Mouse (Mus musculus) gastrocnemius, adult 2 months (tissue): ENCODE measurements around the gene Kank3. TPM values are rescaled to one million over a fixed set of nuclear protein-coding genes. Genes with fewer than 3 reads are reported as not detected.
A peak's percentile ranks its signal among the peaks of the same experiment; 100 is the strongest.

ENCODE experiments used
- DNase-seq: peaks from one replicate; pipeline ENCODE4 v3.0.0; 2022
- H3K27ac ChIP-seq: fragments of 200-600 bp; 2 replicates; pipeline ENCODE4 v1.8.1; 2022; ENCODE audit warnings: mild to moderate bottlenecking
- H3K4me3 ChIP-seq: fragments of 200-600 bp; 2 replicates; pipeline ENCODE4 v1.8.1; 2022; ENCODE audit warnings: mild to moderate bottlenecking, moderate library complexity
- CTCF ChIP-seq: fragments of 200-600 bp; IDR thresholded peaks from 2 replicates; pipeline ENCODE4 v1.8.1; 2022; ENCODE audit warnings: antibody characterized with exemption, mild to moderate bottlenecking, moderate library complexity
- intact Hi-C: fragments of 180-260 bp; cut with DNase I; formaldehyde crosslinking; loops from one replicate; pipeline ENCODE4 v1.15.1; 2025
- long read RNA-seq, 2 experiments: library from polyadenylated mRNA; stranded (forward); transcript quantifications; one replicate each; pipeline ENCODE4 v2.0.0; 2021
- total RNA-seq, 2 experiments: library from RNA; stranded (reverse); gene quantifications; 2 replicates each; pipeline ENCODE4 v1.2.3; 2021

The Kank3 gene
- total RNA-seq: 10 to 100 TPM; 15.7 to 24.5 TPM
- long read RNA-seq, experiment 1, transcript Kank3-201 (11 exons, 2,641 nt): major isoform, 86 of 139 reads
- long read RNA-seq, experiment 1, partial matches to known transcripts: 26 of 139 reads
- long read RNA-seq, experiment 1, other reads (novel, unspliced or antisense): 25 of 139 reads
- long read RNA-seq, experiment 2, transcript Kank3-201 (11 exons, 2,641 nt): major isoform, 74 of 103 reads
- long read RNA-seq, experiment 2, partial matches to known transcripts: 11 of 103 reads
- long read RNA-seq, experiment 2, other reads (novel, unspliced or antisense): 13 of 103 reads

DNA sequence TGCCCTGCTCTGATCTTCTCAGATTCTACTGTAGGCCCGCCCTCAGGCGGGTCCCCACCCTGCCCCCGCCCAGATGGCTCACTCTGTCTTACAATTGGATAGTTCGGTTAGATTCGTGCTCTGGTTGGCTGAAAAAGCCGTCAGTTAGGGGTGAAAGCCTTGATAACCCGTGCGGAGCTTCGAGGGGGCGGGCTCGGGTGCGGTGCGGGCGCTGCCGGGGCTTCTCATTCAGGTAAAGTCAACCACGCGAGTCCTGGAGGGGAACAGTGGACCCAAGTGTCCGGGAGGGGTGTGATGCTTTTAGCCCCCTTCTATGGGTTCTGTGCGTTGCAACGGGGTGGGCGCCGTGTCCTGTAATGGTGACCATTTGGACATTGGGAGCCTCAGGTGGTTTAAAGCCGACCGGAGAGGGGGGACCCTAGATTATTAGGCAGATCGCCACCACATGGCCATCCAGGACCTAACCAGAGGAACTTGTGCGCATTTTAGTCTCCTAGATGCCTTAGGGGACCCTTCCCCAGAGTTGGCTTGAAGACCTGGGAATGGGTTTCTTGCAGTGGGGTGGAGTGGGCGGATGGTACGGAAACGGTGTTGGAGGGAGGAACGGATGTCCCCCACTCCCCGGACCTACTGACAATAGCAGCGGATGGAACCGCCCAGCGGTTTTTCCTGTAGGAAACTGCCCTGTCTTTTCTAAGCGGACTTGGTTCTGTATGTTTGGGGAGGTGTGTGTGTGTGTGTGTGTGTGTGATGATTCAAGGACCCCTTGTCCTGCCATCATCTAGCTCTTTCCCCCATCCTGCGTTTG is at the start of gene Kank3:
Gene Kank3, plus strand, starts transcription at position 186 of the 808 bp plus-strand sequence.
- TF ChIP-seq CTCF: no peak
- H3K27ac ChIP-seq: peak within 1 kb of the TSS; percentile 93
- DNase-seq: peak; percentile 93
- peak within 1 kb of the TSS; percentile 85 for H3K4me3 ChIP-seq
- intact Hi-C loops: no loop called here

DNA sequence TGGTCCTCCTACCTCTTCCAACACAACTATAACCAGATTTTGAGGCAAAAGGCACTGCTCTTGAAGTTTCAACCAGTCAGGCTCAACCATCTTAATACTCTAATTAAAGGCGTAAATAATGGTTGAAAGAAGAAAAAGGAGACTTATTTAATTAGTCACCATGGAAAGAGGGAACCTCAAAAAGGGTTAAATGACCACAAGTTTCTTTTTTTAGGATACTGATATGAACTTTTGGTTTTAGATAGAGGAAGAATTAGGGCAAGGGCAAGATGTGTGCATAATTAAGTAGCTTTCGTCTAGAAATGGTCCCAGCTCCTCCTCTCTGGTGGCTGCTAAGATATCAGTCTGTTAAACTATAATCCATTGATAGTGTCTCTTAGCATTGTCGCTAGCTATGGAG is 43.9 kb upstream of the Kank3 start:
- TF ChIP-seq CTCF: no peak
- Histone ChIP-seq H3K4me3 (no peak overlapping the region), H3K27ac (no peak overlapping the region)
- no peak for DNase-seq
- intact Hi-C loops: no loop called here

DNA sequence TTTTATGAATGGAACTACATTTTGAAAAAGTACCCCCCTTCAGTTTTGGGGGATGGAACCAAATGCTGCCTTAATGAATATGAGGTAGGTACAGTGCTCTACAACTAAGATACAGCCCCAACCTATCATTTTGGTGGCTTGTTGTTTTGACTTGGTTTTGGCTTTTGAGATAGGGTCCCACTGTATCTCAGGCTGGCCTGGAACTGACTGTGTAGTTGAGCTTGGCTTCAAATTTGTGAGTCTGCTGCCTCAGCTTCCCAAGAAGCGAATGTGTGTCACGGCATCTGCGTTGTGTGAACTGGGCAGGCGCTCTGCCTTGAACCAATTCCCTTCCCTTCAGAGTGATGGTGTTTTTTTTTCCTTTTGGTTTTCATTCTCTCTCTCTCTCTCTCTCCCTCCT is 38.7 kb upstream of the Kank3 start:
- TF ChIP-seq CTCF: no peak
- no peak overlapping the region for H3K27ac ChIP-seq
- intact Hi-C loops: no loop called here
- no peak overlapping the region for H3K4me3 ChIP-seq
- DNase-seq: no peak

DNA sequence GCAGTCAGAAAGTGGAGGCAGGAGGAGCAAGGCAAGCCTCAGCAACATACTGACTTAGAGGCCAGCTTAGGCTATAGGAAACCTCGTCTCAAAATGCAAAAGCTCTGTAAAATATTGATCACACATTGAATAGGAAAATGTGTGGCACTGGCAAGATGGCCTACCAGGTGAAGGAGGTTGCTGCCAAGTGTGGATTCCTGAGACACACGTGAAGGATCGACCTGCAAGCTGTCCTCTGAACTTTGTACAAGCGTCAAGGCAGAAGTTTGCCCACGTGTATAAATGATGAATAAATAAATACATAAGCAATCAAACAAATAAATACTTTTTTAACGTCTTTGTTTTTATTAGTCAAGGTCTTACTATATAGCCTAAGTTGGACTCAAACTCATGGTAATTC is 36.9 kb upstream of the Kank3 start:
- no peak for TF ChIP-seq CTCF
- Histone ChIP-seq H3K4me3 (no peak overlapping the region), H3K27ac (no peak overlapping the region)
- no peak for DNase-seq
- intact Hi-C loops: no loop called here

DNA sequence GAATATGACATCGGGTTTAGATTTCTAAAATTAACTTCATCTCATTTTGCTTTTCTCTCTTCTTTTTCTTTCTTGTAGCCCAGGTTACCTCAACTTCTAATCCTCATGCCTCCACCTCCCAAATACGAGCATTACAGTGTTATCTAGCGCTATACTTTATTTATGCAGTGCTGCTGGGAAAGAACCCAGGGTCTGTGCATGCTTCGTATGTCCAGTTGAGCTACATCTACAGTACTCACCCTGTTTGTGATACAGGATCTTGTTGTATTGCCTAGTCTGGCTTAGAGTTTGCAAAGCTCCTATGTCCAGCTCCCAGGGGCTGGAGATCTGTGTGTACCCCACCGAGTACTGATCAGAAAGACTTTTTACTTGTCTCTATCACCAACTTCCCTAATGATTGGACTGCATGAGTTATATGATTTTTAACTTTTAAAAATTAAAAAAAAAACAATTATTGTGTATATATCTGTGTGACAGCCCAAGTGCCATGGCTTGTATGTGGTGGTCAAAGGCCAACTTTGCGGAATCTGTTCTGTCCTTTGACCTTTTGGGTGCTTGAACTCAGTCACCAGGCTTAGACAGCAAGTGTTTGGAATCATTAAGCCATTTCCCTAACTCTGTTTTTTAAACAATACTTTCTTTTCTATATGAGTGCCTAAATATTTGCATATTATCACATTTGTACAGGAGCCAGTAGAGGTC is 36.3 kb upstream of the Kank3 start:
- DNase-seq: no peak
- TF ChIP-seq CTCF: no peak
- no peak overlapping the region for H3K4me3 ChIP-seq
- H3K27ac ChIP-seq: no peak overlapping the region
- intact Hi-C loops: no loop called here

DNA sequence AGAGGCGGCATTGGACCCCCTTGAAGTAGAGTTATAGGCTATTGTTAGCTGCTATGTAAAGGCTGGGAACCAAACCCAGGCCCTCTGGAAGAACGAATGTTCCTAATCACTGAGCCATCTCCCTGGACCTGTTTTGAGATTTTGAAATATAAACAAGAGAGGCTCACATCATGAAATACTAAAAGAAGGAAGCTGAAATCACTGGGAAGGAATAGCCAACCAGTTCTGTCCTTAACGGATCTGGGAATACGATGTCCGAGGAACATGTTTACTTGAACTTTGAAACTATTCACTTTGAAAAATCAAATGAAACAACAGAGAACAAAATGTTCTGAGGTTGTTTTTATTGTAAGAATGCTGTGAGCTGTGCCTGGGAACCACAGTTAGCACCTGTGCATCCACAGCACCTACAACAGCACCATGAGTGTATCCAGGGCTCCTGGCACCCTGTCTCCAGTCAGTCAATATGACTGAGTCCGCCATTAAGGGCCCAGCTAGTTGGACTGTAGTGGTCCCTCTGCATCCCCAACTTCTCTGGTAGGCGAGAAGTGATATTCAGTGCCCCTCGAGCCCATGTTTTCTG is 35.7 kb upstream of the Kank3 start:
- DNase-seq: no peak
- no peak overlapping the region for H3K27ac ChIP-seq
- H3K4me3 ChIP-seq: no peak overlapping the region
- intact Hi-C loops: no loop called here
- no peak for TF ChIP-seq CTCF

DNA sequence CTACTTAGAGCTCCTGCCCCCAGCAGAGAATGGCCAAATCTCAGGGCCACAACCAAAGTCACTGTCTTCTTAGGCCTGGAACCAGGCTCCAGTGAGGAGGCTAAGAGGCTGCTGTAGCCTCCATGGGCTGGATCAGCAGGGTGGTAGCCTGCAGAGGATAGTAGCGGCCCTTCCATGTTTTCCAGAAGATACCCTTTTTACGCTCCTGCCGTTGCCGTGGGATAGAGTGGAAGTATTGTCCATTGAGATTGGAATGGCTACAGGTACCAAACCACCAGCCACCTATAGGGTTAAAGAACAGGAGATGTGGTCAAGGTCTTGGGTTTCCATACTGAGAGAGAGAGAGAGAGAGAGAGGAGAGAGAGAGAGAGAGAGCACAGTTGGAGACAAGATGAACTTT is 35.0 kb upstream of the Kank3 start:
- intact Hi-C loops: no loop called here
- H3K4me3 ChIP-seq: no peak overlapping the region
- H3K27ac ChIP-seq: no peak overlapping the region
- no peak for DNase-seq
- no peak for TF ChIP-seq CTCF

DNA sequence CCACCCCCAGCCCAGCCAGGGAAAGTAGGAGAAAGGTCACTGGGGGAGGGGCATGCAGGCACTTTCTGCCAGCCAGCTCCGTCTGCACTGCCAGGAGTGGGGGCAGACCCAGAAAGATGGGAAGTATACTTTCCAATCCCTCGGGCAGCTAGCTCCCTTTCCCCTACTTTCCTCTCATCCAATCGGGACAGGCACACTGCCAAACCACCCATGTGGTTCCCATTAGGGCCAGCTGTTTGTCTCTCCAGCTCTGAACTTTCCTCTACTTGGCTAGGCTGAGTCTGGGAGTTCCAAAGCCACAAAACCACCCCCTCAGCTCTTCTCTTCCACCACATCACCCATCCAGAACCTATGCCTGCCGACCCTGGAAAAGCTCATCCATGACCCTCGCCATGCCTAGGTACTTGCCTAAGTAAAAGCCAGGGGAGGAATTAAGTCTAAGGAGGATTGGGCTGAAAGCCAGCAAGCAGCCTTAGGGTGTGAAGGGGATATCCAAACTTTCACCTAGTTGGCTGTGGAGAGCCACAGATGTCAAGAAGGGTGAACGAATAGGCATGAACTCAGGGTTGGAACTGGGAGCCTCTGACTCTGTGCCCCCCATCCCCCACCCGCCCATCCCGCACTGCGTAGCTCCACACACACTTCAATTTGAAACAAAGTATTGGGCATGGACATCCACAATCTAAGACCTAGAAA is 30.9 kb upstream of the Kank3 start:
- H3K4me3 ChIP-seq: peak overlapping the region; percentile 80
- no peak for TF ChIP-seq CTCF
- peak; percentile 95 for DNase-seq
- intact Hi-C loops: loop anchor here (2.0 kb wide), 1 partner anchor 23 kb away; no protein-coding TSS in a partner anchor
- H3K27ac ChIP-seq: peak overlapping the region; percentile 91

DNA sequence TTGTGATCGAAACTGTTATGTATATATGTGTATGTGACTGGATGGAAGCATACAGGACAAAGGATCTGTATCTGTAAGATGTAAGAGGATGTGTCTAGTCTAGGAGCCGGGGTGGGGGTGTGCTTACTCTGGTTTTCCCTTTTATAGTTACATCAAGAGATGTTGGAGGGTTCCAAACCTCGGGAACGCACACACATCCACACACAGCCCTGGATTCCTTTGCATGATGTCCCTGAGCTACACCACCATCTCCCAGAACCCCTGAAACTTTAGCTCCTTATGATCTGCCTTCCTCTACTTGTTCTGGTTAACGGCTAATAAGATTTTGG is 30.4 kb upstream of the Kank3 start:
- H3K4me3 ChIP-seq: peak overlapping the region; percentile 80
- intact Hi-C loops: loop anchor here (2.0 kb wide), 1 partner anchor 23 kb away; no protein-coding TSS in a partner anchor
- no peak for DNase-seq
- peak overlapping the region; percentile 91 for H3K27ac ChIP-seq
- TF ChIP-seq CTCF: no peak

DNA sequence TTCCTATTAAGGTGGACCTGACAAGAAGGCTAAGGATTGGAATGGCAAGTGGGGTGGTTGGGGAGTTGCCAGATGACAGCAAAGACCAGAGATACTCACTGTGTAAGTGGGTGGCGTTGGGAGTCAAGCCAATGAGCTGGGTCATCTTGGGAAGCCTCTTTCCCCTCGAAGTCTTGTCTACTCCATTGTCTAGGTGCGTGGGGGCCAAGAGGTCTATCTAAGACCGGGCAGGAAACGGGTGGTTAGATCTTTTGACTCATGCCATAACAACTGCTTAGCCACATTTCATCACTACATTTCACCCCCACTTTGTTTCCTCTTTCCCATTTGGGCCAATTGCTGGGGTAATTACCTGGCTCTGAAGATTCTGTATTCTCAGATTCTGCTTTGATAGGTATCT is 29.9 kb upstream of the Kank3 start:
- H3K4me3 ChIP-seq: peak overlapping the region; percentile 80
- intact Hi-C loops: no loop called here
- DNase-seq: peak; percentile 51
- no peak for TF ChIP-seq CTCF
- peak overlapping the region; percentile 91 for H3K27ac ChIP-seq

DNA sequence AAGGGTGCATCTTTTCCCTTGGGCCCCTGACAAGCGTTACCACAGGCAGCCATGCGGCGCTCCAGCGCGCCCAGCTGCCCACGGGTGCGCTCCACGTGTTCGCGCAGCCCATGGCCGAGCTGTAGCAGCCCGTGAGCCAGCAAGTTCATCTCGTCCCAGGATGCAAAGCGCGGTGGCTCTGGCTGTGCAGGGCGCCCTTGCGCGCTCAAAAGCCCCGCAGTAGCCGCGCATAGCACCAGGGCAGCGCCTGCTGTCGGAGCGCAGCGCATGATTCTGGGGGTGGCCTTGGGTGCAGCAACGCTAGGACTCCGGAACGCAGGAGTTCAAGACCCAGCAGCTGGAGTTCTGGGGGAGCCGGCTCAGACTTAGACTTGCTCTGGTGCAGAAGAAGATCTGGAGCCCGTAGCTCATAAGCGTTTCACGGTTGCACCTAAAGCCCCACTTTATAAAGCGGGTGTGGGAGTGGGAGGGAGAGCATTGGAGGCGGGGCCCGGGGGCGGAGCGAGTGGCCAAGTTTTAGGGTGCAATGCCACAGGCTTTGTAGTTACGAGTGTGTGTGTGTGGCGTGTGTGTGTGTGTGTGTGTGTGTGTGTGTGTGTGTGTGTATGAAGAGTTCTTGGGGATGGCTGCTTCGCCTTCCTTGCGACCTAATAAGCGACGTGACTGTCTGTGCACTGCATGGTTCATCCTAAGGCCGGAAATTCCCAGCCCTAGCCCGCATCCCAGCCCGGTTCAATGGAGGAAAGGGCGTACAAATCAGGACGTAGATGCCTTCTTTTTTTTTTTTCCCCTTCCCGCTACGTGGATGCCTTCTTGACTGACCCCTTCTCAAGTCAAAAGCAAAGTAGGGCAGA is 29.0 kb upstream of the Kank3 start, which contains the start of gene Angptl4:
Gene Angptl4, minus strand, starts transcription at position 707 of the 854 bp plus-strand sequence.
- H3K27ac ChIP-seq: peak within 1 kb of the TSS; percentile 91
- intact Hi-C loops: no loop called here
- DNase-seq: peak; percentile 84
- H3K4me3 ChIP-seq: peak within 1 kb of the TSS; percentile 80
- TF ChIP-seq CTCF: peak; percentile 6; the same call in 1 of the 2 replicates
